Mouse (Mus musculus) common myeloid progenitor, adult 5-6 weeks (primary cell): ENCODE measurements around the gene Lrrc1. TPM values are rescaled to one million over a fixed set of nuclear protein-coding genes. Genes with fewer than 3 reads are reported as not detected.

ENCODE experiments used
- ATAC-seq: replicated peaks from 2 replicates; pipeline ENCODE4 v1.8.0; 2016; ENCODE audit warnings: low read depth, mild to moderate bottlenecking, moderate TSS enrichment, inconsistent platforms; ENCODE audit not compliant: poor library complexity, severe bottlenecking
- total RNA-seq: library from RNA; stranded (forward); fragments of 200-1000, 187-1606 nt; gene quantifications from 2 replicates; pipeline ENCODE4 v1.2.3, GENCODE M21; 2017

Gene Lrrc1
- total RNA-seq, 1 experiment from 2014 or later, result 15.8 TPM

GRCm38 (mm10) chr9:77430413-77431087 is 114.1 kb downstream of the Lrrc1 start:
- no peak for ATAC-seq

- peak; percentile 34 for ATAC-seq
Observed at GRCm38 (mm10) chr9:77429230-77430015, 115.2 kb downstream of the Lrrc1 start.

- no peak for ATAC-seq
Observed at GRCm38 (mm10) chr9:77428748-77429140, 115.9 kb downstream of the Lrrc1 start.

- peak; percentile 65 for ATAC-seq
Observed at GRCm38 (mm10) chr9:77428115-77428747, 116.4 kb downstream of the Lrrc1 start.

GRCm38 (mm10) chr9:77427292-77428114 is 117.2 kb downstream of the Lrrc1 start:
- peak; percentile 57 for ATAC-seq

- ATAC-seq, result no peak
Observed at GRCm38 (mm10) chr9:77426110-77426509, 118.6 kb downstream of the Lrrc1 start.

- ATAC-seq, result no peak
Observed at GRCm38 (mm10) chr9:77425553-77425952, 119.1 kb downstream of the Lrrc1 start.

GRCm38 (mm10) chr9:77420200-77420585 is 124.5 kb downstream of the Lrrc1 start:
- ATAC-seq, result peak; percentile 74

GRCm38 (mm10) chr9:77419501-77420199 is 125.0 kb downstream of the Lrrc1 start:
- ATAC-seq, result no peak

- no peak for ATAC-seq
Observed at GRCm38 (mm10) chr9:77418800-77419199, 125.9 kb downstream of the Lrrc1 start.

- ATAC-seq, result no peak
Observed at GRCm38 (mm10) chr9:77416486-77416885, 128.2 kb downstream of the Lrrc1 start.

GRCm38 (mm10) chr9:77416002-77416401 is 128.7 kb downstream of the Lrrc1 start:
- no peak for ATAC-seq

- no peak for ATAC-seq
Observed at GRCm38 (mm10) chr9:77411830-77412425, 132.7 kb downstream of the Lrrc1 start.

- ATAC-seq, result no peak
Observed at GRCm38 (mm10) chr9:77410968-77411367, 133.7 kb downstream of the Lrrc1 start.

- ATAC-seq, result no peak
Observed at GRCm38 (mm10) chr9:77410524-77410923, 134.1 kb downstream of the Lrrc1 start.

- no peak for ATAC-seq
Observed at GRCm38 (mm10) chr9:77408053-77408603, 136.5 kb downstream of the Lrrc1 start.

GRCm38 (mm10) chr9:77406906-77407305 is 137.8 kb downstream of the Lrrc1 start:
- peak; percentile 65 for ATAC-seq

- ATAC-seq, result no peak
Observed at GRCm38 (mm10) chr9:77404458-77404857, 140.2 kb downstream of the Lrrc1 start.

GRCm38 (mm10) chr9:77403961-77404360 is 140.7 kb downstream of the Lrrc1 start:
- no peak for ATAC-seq
